Mouse (Mus musculus): ENCODE measurements at regions not wholly inside any gene's neighbourhood (a gene's known extent, or its start where the extent isn't known, plus 50 kb on each side); places are given as distances from the start of the nearest gene placed in this dataset.

GRCm38 (mm10) chr7:125237026-125237425, 207.4 kb upstream of the Kdm8 start:
- no peak for ATAC-seq (ENCODE audit: insufficient number of reproducible peaks, low FRiP score, low TSS enrichment)

GRCm38 (mm10) chr7:125243021-125243420, 201.5 kb upstream of the Kdm8 start:
- no peak for ATAC-seq (ENCODE audit: insufficient number of reproducible peaks, low FRiP score, low TSS enrichment)

GRCm38 (mm10) chr7:125248386-125248785, 196.1 kb upstream of the Kdm8 start:
- no peak for ATAC-seq (ENCODE audit: insufficient number of reproducible peaks, low FRiP score, low TSS enrichment)

- ATAC-seq (ENCODE audit: insufficient number of reproducible peaks, low FRiP score, low TSS enrichment), result no peak
Measured at GRCm38 (mm10) chr7:125250385-125250784, 194.1 kb upstream of the Kdm8 start.

- no peak for ATAC-seq (ENCODE audit: insufficient number of reproducible peaks, low FRiP score, low TSS enrichment)
Measured at GRCm38 (mm10) chr7:125250970-125251585, 193.4 kb upstream of the Kdm8 start.

- ATAC-seq (ENCODE audit: insufficient number of reproducible peaks, low FRiP score, low TSS enrichment), result no peak
Measured at GRCm38 (mm10) chr7:125254302-125254701, 190.2 kb upstream of the Kdm8 start.

GRCm38 (mm10) chr7:125259016-125259415, 185.5 kb upstream of the Kdm8 start:
- ATAC-seq (ENCODE audit: insufficient number of reproducible peaks, low FRiP score, low TSS enrichment), result no peak

- ATAC-seq (ENCODE audit: insufficient number of reproducible peaks, low FRiP score, low TSS enrichment), result no peak
Measured at GRCm38 (mm10) chr7:125262133-125262532, 182.3 kb upstream of the Kdm8 start.

GRCm38 (mm10) chr7:125262672-125263365, 181.7 kb upstream of the Kdm8 start:
- ATAC-seq (ENCODE audit: insufficient number of reproducible peaks, low FRiP score, low TSS enrichment), result no peak

- ATAC-seq (ENCODE audit: insufficient number of reproducible peaks, low FRiP score, low TSS enrichment), result no peak
Measured at GRCm38 (mm10) chr7:125263756-125264155, 180.7 kb upstream of the Kdm8 start.

GRCm38 (mm10) chr7:125270711-125271110, 173.8 kb upstream of the Kdm8 start:
- ATAC-seq (ENCODE audit: insufficient number of reproducible peaks, low FRiP score, low TSS enrichment), result no peak

- no peak for ATAC-seq (ENCODE audit: insufficient number of reproducible peaks, low FRiP score, low TSS enrichment)
Measured at GRCm38 (mm10) chr7:125271356-125271755, 173.1 kb upstream of the Kdm8 start.

- no peak for ATAC-seq (ENCODE audit: insufficient number of reproducible peaks, low FRiP score, low TSS enrichment)
Measured at GRCm38 (mm10) chr7:125281371-125281770, 163.1 kb upstream of the Kdm8 start.

GRCm38 (mm10) chr7:125295226-125295625, 149.2 kb upstream of the Kdm8 start:
- no peak for ATAC-seq (ENCODE audit: insufficient number of reproducible peaks, low FRiP score, low TSS enrichment)

- ATAC-seq (ENCODE audit: insufficient number of reproducible peaks, low FRiP score, low TSS enrichment), result no peak
Measured at GRCm38 (mm10) chr7:125308433-125308832, 136.0 kb upstream of the Kdm8 start.

GRCm38 (mm10) chr7:125310971-125311370, 133.5 kb upstream of the Kdm8 start:
- peak; percentile 47; the same call in 1 of the 2 replicates for ATAC-seq (ENCODE audit: insufficient number of reproducible peaks, low FRiP score, low TSS enrichment)

- no peak for ATAC-seq (ENCODE audit: insufficient number of reproducible peaks, low FRiP score, low TSS enrichment)
Measured at GRCm38 (mm10) chr7:125313604-125314003, 130.9 kb upstream of the Kdm8 start.

- no peak for ATAC-seq (ENCODE audit: insufficient number of reproducible peaks, low FRiP score, low TSS enrichment)
Measured at GRCm38 (mm10) chr7:125334769-125335168, 109.7 kb upstream of the Kdm8 start.

- peak; percentile 68 for ATAC-seq (ENCODE audit: insufficient number of reproducible peaks, low FRiP score, low TSS enrichment)
Measured at GRCm38 (mm10) chr7:125335586-125336165, 108.8 kb upstream of the Kdm8 start.

GRCm38 (mm10) chr7:125336826-125337225, 107.7 kb upstream of the Kdm8 start:
- ATAC-seq (ENCODE audit: insufficient number of reproducible peaks, low FRiP score, low TSS enrichment), result no peak

GRCm38 (mm10) chr7:125338177-125338751, 106.2 kb upstream of the Kdm8 start:
- no peak for ATAC-seq (ENCODE audit: insufficient number of reproducible peaks, low FRiP score, low TSS enrichment)

Data from cerebellum, adult (tissue).